Mouse (Mus musculus) cerebellum, postnatal 14 days (tissue): ENCODE measurements at regions not wholly inside any gene's neighbourhood (a gene's known extent, or its start where the extent isn't known, plus 50 kb on each side); places are given as distances from the start of the nearest gene placed in this dataset.

Experiments used
- DNase-seq, 2 experiments: peaks; one replicate each; pipeline ENCODE4 v3.0.0; 2021; ENCODE audit warnings: mixed read lengths in 2 of 2

- no peak for DNase-seq
These were observed 65.5 kb upstream of the H2afz start for GRCm38 (mm10) chr3:137798769-137799168.

GRCm38 (mm10) chr3:137801402-137802020 lies 62.8 kb upstream of the H2afz start:
- no peak for DNase-seq

- no peak for DNase-seq
These were observed 56.9 kb upstream of the H2afz start for GRCm38 (mm10) chr3:137807423-137807822.

GRCm38 (mm10) chr3:137807913-137808684 lies 56.2 kb upstream of the H2afz start:
- no peak for DNase-seq

GRCm38 (mm10) chr3:137810123-137810522 lies 54.2 kb upstream of the H2afz start:
- no peak for DNase-seq
